Mouse (Mus musculus): Measurements from ENCODE around the gene Cux1. TPM values are rescaled to one million over a fixed set of nuclear protein-coding genes. Genes with fewer than 3 reads are reported as not detected.

Cux1 gene
- polyA plus RNA-seq, 1 experiment from 2014 or later = 106 TPM

DNA sequence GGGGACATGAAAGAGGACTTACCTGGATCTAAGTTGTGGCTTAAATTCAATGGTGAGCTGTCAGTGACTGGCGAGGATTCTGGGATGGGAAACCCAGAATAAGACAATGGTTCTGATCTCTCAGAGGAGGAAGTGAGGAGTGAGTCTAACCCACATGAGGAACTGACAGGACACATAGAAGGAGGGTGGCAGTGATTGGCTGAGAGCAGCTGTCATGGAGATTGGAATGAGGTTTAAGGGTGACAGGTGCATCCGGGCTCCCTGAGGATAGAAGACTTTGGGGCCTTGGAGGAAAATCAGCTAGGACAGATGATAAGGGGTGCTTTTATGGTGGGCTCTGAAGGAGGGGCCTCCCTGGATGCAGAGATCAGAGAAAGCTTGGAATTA is 320.8 kb downstream of the Cux1 start, which contains the start of gene Sh2b2:
Gene Sh2b2 (minus strand): TSS at position 105 of the 387 bp plus-strand sequence.
- Histone ChIP-seq H3K4me2 (peak within 1 kb of the TSS; percentile 67), H3K9ac (peak within 1 kb of the TSS; percentile 95), H3K9me3 (no peaks in the 10 kb centered on the region), H3K27me3 (no peaks in the 10 kb centered on the region), H3K36me3 (peaks cover 12% of the 10 kb centered on the region; the same call in 1 of the 2 replicates), H3K27ac (peak within 1 kb of the TSS; percentile 94), H3K4me1 (replicated peaks) (peaks cover 34% of the 10 kb centered on the region), H3K4me3 (peak within 1 kb of the TSS; percentile 88)
- no peak for ATAC-seq (ENCODE audit: low FRiP score)
- WGBS = 88% methylated on average over 2 of the region's 2 CpGs

DNA sequence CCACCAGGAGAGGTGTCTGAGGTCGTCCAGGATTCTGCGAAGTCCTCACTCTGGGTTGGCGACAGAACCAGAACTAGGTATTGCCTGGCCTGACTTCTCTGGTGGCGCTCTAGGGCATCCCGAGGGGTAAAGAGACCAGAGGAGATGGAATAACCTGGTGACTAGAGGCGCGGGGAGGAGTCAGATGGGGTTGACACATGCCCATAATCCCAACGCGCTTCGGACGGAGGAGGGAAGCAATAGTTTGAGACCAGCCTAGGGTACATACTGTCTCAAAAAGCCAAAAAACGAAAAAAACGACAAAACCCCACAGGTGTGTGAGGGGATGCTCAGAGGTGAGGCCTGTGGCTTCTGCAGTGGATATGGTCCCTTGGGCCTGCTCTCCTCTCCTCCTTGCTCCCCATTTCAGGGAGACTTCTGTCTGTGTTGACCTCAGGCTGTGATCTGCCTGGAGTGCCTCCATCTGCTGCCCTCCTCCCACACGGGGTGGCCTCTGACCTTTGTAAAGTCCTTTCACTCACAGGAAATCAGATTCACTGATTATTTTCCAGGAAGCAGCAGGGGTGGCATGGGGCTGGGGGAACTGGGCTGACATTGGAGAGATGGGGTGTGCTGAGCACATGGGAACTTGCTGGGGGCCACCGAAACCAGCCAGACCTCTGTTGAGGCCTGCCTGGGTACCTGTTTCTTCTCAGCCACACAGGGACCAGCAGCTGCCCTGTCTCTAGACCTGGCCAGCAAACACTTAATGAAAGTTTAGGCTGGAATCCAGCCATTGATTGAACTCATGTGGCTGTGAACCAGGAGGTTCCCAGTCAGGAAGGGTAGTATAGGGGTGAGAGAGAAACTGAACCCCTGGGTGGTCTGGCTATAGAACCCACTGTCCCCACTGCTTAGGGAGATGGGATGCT is 321.5 kb downstream of the Cux1 start:
- Histone ChIP-seq H3K9me3 (no peaks in the 10 kb centered on the region), H3K9ac (peak overlapping the region; percentile 95), H3K4me3 (peak overlapping the region; percentile 88), H3K36me3 (peaks cover 12% of the 10 kb centered on the region; the same call in 1 of the 2 replicates), H3K4me1 (replicated peaks) (peaks cover 41% of the 10 kb centered on the region), H3K4me2 (peak overlapping the region; percentile 67), H3K27ac (peak overlapping the region; percentile 94), H3K27me3 (no peaks in the 10 kb centered on the region)
- peak; percentile 14 for ATAC-seq (ENCODE audit: low FRiP score)
- 11% methylated on average over 15 of the region's 15 CpGs for WGBS

DNA sequence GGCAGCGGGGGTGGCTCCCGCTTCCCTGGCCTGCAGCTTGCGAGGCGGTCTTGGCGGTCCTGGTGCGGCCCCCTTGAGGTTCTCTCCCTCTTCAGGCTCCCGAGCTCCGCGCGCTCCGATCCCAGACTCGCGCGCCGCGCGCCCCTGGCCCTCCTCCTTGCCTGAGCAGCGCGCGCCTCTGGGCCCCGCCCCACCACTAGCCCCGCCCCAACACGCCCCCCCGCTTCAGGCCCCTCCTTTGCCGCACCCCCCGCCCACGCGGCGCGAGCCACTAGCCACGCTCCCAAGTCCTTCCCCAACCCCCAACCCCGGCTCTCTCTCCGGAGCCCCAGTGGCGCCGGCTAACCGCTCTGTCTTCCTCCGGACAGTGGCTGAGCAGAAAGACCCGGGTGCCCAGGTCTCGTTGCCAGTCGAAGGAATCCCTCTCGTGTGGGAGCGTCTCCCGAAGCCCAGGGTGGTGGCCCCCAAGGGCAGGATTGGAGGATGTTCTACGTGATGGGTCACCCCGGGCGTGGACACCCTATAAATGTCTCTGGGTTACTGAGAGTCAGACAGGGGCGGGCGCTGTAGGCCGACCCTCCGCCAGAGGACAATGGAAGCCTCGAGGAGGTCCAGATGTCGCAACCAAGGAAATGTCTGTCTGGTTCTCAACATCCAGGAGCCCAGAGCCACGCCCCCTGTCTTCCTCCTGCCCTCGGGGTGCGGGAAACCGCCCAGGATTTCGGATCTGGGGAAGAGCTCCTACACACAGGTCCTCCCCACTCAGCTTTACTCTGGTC is 322.3 kb downstream of the Cux1 start:
- H3K9ac ChIP-seq = peak overlapping the region; percentile 95
- WGBS = under 1% methylated on average over 56 of the region's 57 CpGs
- no peaks in the 10 kb centered on the region for H3K27me3 ChIP-seq
- peak overlapping the region; percentile 67 for H3K4me2 ChIP-seq
- peaks cover 49% of the 10 kb centered on the region for H3K4me1 ChIP-seq (replicated peaks)
- peak overlapping the region; percentile 88 for H3K4me3 ChIP-seq
- H3K9me3 ChIP-seq = no peaks in the 10 kb centered on the region
- peaks cover 8% of the 10 kb centered on the region; the same call in 1 of the 2 replicates for H3K36me3 ChIP-seq
- H3K27ac ChIP-seq = peak overlapping the region; percentile 94
- ATAC-seq (ENCODE audit: low FRiP score) = peak; percentile 85

DNA sequence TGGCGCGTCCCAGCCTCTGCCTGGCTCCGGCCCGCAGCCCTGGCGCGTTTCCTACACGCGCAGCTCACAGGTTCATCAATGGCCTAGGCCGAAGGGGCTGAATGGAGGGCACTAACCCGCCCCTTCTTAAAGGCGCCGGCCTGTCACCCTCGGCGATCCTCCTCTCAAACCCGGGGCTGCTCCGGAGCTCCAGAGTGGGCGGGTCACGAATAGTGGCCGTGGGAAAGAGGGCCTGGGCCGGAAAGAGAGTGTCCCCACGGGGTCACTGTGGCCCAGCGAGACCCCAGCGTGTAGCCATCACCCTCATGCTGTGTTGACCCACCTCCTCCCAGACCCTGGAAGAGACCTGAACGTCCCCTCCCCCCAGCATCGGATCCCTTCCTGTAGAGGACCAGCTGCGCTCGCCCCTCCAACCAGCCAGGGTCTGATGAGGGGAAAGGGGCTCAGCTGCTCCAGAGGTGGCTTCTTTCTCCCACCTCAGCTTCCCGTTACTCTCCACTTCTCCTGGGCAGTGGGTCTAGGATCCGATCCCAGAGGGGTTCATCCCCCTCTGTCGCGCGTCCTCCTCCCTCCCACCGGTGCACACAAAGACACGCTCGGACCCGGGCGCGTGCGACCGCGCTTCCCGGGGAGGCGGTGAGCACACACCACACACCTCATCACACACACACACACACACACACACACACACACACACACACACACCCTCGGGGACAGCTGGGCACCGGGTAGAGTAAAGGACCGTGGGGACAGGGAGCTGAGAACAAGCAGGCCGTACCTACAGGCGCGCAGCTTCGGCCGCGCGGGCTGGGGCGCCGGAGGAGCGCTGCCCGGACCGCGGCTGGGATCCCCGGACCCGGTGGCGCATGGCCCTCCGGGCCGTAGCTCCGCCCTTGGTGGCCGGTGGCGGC is 323.2 kb downstream of the Cux1 start:
- peaks cover 3% of the 10 kb centered on the region; the same call in 1 of the 2 replicates for H3K36me3 ChIP-seq
- peak overlapping the region; percentile 95 for H3K9ac ChIP-seq
- peak; percentile 55 for ATAC-seq (ENCODE audit: low FRiP score)
- no peaks in the 10 kb centered on the region for H3K27me3 ChIP-seq
- no peaks in the 10 kb centered on the region for H3K9me3 ChIP-seq
- peaks cover 51% of the 10 kb centered on the region for H3K4me1 ChIP-seq (replicated peaks)
- H3K4me3 ChIP-seq = peak overlapping the region; percentile 88
- H3K4me2 ChIP-seq = peak overlapping the region; percentile 67
- H3K27ac ChIP-seq = peak overlapping the region; percentile 94
- under 1% methylated on average over 65 of the region's 67 CpGs for WGBS

DNA sequence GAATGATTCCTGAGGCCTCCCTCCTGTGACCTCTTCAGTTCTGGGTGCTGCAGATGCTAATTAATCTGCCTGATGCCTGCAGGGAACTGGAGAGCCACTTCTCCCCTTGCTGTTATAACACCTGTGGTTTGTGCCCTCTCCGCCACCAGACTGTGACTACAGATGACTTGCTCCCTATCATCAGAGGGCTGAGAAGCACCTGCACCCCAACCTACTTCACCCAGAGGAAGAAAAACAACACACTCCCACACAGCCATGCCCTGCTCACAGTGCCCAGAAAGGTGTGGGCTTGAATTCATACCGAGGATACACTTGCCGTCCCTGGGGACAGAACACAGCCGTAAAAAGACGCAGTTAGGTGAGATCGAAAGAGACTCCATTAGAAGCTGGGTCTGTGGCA is 326.1 kb downstream of the Cux1 start:
- Histone ChIP-seq H3K4me1 (replicated peaks) (peaks cover 79% of the 10 kb centered on the region), H3K9ac (no peak overlapping the region), H3K27ac (no peak overlapping the region), H3K9me3 (no peaks in the 10 kb centered on the region), H3K27me3 (no peaks in the 10 kb centered on the region), H3K4me3 (no peak overlapping the region), H3K36me3 (no peaks in the 10 kb centered on the region), H3K4me2 (no peak overlapping the region)
- ATAC-seq (ENCODE audit: low FRiP score) = no peak
- 70% methylated on average over 6 of the region's 6 CpGs for WGBS

DNA sequence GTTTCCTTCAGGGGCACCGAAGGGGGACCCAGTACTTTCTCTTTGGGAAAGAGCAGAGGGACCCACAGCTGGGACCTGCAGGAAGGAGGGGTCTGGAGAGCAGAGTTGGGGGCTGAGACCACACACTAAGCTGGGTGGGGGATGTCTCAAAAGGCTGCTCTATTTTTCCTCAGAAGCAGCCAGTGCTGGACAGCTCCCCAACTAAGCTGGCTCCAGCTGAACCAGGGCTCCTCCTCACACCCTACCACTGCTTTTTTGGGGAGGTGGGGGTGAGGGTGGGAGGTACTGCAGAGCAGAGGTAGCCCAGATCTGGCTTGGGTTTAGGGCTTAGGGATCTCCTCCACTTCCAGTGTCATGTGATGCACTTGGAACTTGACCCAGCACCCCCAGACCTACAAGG is 326.9 kb downstream of the Cux1 start:
- H3K4me1 ChIP-seq (replicated peaks) = peaks cover 74% of the 10 kb centered on the region
- H3K27ac ChIP-seq = no peak overlapping the region
- H3K4me2 ChIP-seq = no peak overlapping the region
- H3K4me3 ChIP-seq = no peak overlapping the region
- H3K9me3 ChIP-seq = no peaks in the 10 kb centered on the region
- 67% methylated on average over 1 of the region's 1 CpGs for WGBS
- no peak for ATAC-seq (ENCODE audit: low FRiP score)
- no peaks in the 10 kb centered on the region for H3K27me3 ChIP-seq
- no peak overlapping the region for H3K9ac ChIP-seq
- H3K36me3 ChIP-seq = no peaks in the 10 kb centered on the region

DNA sequence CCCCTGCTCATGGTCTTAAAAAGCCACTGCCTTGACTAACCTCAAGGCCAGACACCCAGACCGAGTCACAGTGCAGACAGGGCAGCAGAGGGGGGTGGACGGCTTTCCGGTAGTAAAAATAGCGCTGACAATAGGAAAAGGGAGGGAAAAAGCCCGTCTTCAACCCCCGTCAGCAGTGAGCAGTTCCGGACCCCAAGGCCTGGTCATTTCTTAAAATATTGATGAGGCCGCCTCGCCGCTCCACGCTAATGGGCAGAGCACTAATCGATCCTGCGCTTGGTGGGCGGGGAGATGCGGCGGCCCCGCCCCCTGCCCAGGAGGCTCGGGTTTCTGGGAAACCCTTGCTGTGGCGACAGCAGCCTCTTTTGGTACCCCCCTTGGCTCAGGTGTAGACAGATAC is 329.7 kb downstream of the Cux1 start:
- ATAC-seq (ENCODE audit: low FRiP score) = 0 out of 2 replicates have a peak, but pooled peaks have one; percentile 7
- Histone ChIP-seq H3K9me3 (no peaks in the 10 kb centered on the region), H3K4me2 (peak overlapping the region; percentile 61), H3K27me3 (peaks cover 4% of the 10 kb centered on the region; the same call in 1 of the 2 replicates), H3K4me3 (peak overlapping the region; percentile 35), H3K36me3 (no peaks in the 10 kb centered on the region), H3K9ac (peak overlapping the region; percentile 67), H3K4me1 (replicated peaks) (peaks cover 74% of the 10 kb centered on the region), H3K27ac (0 out of 2 replicates have a peak overlapping the region, but pooled peaks have one; percentile 24)
- WGBS = 5% methylated on average over 19 of the region's 19 CpGs

DNA sequence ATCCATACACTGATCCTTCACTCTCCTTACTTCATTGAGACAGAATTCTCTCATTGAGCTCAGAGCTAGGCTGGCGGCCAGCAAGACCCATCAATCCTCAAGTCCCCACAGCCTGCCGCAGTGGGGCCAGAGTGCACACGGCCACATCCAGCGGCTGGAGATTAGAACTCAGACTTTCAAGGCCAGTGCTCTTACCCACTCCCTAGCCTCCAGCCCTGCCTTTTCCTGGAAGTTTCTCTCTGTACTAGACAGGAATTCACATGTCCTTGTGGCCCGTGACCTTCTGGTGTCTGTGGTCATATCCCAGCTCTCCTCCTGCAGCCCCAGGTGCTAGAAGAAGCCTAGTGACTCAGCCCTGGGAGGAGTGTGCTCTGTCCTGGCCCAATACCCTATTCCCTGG is 330.7 kb downstream of the Cux1 start:
- no peak for ATAC-seq (ENCODE audit: low FRiP score)
- peaks cover 6% of the 10 kb centered on the region for H3K36me3 ChIP-seq
- no peak overlapping the region for H3K27ac ChIP-seq
- H3K4me1 ChIP-seq (replicated peaks) = peaks cover 70% of the 10 kb centered on the region
- H3K9me3 ChIP-seq = no peaks in the 10 kb centered on the region
- H3K4me3 ChIP-seq = no peak overlapping the region
- peak overlapping the region; percentile 5; the same call in 1 of the 2 replicates for H3K9ac ChIP-seq
- WGBS = 78% methylated on average over 5 of the region's 5 CpGs
- H3K4me2 ChIP-seq = no peak overlapping the region
- H3K27me3 ChIP-seq = peaks cover 9% of the 10 kb centered on the region

DNA sequence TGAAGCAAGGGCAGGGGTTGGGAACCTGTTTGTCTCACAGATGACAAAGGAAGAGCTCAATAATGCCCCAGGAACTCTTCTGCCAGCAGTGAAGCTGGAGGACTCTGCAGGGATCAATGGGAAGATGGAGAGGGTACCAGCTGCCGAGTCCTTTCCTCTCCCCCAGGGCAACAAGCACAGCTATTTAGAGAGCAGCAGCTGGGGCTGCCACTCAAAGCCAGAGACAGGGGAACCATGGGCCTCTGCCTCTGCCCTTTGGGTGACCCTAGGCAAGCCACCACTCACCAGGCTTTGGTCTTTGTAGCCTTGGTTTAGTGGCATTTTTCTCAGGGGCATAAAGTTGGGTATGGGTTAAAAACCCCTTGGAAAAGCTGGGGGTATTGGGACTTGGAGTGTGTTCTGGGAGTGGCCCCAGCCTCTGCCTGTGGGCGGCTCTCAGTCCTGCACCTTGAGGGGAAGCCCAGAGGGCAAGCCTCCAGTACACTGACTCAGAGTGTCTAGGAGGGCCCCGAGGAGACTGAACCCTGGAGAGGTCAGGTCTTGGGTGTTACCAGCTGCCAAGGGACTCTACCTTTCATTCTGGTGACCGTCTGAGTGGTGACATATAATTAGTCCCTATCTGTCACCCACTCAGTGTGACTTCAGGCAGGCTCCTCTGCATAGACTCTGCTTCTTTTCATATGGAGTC is 336.8 kb downstream of the Cux1 start:
- Histone ChIP-seq H3K9ac (no peak overlapping the region), H3K9me3 (no peaks in the 10 kb centered on the region), H3K4me1 (replicated peaks) (peaks cover 39% of the 10 kb centered on the region), H3K27me3 (peaks cover 17% of the 10 kb centered on the region), H3K27ac (no peak overlapping the region), H3K4me3 (no peak overlapping the region), H3K36me3 (peaks cover 54% of the 10 kb centered on the region), H3K4me2 (no peak overlapping the region)
- 46% methylated on average over 4 of the region's 4 CpGs for WGBS
- no peak for ATAC-seq (ENCODE audit: low FRiP score)

DNA sequence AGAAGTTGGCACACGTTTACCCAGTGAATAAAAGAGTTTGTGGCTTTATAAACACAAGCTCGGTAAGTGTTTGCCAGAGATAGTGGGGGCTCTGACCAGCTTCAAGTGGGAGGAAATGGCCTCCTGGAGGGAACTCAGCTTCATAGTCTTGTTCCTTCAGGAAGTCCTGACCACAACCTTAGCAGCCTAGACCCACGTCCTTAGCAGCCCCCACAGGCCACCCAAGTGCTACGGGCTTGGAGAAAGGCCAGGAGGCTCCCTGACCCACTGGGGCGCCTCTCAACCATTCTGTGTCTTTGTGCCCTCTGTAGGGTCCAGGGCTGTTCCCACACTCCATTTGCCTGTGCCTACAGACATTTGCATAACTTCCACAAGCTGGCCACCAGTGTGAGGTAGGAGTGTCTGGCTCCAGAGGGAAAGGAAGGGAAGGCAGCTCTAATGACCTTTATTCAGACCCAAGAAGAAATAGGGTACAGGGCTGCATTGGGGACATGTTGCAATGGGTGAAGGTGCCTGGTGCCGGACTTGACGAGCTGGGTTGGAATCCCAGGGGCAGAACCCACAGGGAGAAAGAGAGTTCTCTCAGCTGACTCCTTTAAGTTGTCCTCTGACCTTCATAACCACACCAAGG is 340.9 kb downstream of the Cux1 start:
- 81% methylated on average over 7 of the region's 7 CpGs for WGBS
- H3K4me2 ChIP-seq = no peak overlapping the region
- H3K36me3 ChIP-seq = peaks cover 84% of the 10 kb centered on the region
- H3K4me3 ChIP-seq = no peak overlapping the region
- no peaks in the 10 kb centered on the region for H3K9me3 ChIP-seq
- no peak overlapping the region for H3K27ac ChIP-seq
- H3K4me1 ChIP-seq (replicated peaks) = peaks cover 17% of the 10 kb centered on the region
- H3K27me3 ChIP-seq = peaks cover 5% of the 10 kb centered on the region; the same call in 1 of the 2 replicates
- no peak for ATAC-seq (ENCODE audit: low FRiP score)
- H3K9ac ChIP-seq = no peak overlapping the region

DNA sequence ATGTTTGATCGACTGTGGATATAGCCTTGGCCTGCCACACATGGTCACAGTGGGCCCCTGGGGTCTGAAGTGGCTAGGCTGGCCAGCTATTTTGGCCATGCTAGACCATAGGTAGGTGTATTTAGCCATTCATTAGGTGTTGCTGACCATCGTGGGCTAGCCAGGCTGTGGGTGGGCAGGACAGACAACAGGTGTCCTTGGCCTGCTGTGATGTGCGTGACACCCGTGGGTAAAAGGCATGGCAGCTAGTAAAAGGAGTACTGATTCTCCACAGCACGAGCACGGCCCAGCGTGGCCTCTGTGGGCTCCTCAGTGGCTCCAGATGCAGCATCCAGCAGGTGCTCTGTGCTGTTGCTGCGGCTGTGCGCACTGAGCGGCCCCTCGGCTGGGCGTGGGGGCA is 348.7 kb downstream of the Cux1 start:
- no peak overlapping the region for H3K4me2 ChIP-seq
- peaks cover 58% of the 10 kb centered on the region for H3K36me3 ChIP-seq
- H3K27me3 ChIP-seq = no peaks in the 10 kb centered on the region
- H3K9ac ChIP-seq = no peak overlapping the region
- 85% methylated on average over 12 of the region's 12 CpGs for WGBS
- no peak overlapping the region for H3K4me3 ChIP-seq
- no peak overlapping the region for H3K27ac ChIP-seq
- no peak for ATAC-seq (ENCODE audit: low FRiP score)
- no peaks in the 10 kb centered on the region for H3K9me3 ChIP-seq
- H3K4me1 ChIP-seq (replicated peaks) = 0 out of 2 replicates have a peak, but pooled peaks cover 4% of the 10 kb centered on the region

All from hindbrain, embryonic 13.5 days (tissue).